Mouse (Mus musculus) megakaryocyte, embryonic 14.5 days (primary cell): ENCODE measurements around the gene Ajm1. TPM values are rescaled to one million over a fixed set of nuclear protein-coding genes. Genes with fewer than 3 reads are reported as not detected.

ENCODE experiments used
- H3K27me3 ChIP-seq: replicated peaks from 2 replicates; pipeline ENCODE3; 2012; ENCODE audit warnings: inconsistent platforms
- H3K36me3 ChIP-seq: replicated peaks from 2 replicates; pipeline ENCODE3; 2012; ENCODE audit warnings: low read length, inconsistent platforms, mixed read lengths
- H3K4me1 ChIP-seq: 2 replicates; pipeline ENCODE4 v1.6.1; 2012; ENCODE audit warnings: inconsistent platforms
- H3K4me3 ChIP-seq: replicated peaks from 2 replicates; pipeline ENCODE3; 2012; ENCODE audit warnings: moderate library complexity, mild to moderate bottlenecking, inconsistent platforms
- H3K9me3 ChIP-seq: 2 replicates; pipeline ENCODE4 v1.6.1; 2012; ENCODE audit warnings: inconsistent platforms
- FLI1 ChIP-seq: IDR thresholded peaks from 2 replicates; pipeline ENCODE4 v1.6.1; 2012; ENCODE audit warnings: low read length, inconsistent platforms, mixed read lengths
- GATA1 ChIP-seq: IDR thresholded peaks from 3 replicates; pipeline ENCODE4 v1.6.1; 2012; ENCODE audit warnings: mixed read lengths, low read length, inconsistent platforms, borderline replicate concordance
- polyA plus RNA-seq: library from polyadenylated mRNA; stranded (reverse); fragments of >175 nt; gene quantifications from 2 replicates; pipeline ENCODE4 v1.2.3, GENCODE M21; 2012; ENCODE audit warnings: low replicate concordance; ENCODE audit not compliant: insufficient read depth

Ajm1 gene
- 0.44 and 0.85 TPM in 2 replicates for polyA plus RNA-seq

DNA sequence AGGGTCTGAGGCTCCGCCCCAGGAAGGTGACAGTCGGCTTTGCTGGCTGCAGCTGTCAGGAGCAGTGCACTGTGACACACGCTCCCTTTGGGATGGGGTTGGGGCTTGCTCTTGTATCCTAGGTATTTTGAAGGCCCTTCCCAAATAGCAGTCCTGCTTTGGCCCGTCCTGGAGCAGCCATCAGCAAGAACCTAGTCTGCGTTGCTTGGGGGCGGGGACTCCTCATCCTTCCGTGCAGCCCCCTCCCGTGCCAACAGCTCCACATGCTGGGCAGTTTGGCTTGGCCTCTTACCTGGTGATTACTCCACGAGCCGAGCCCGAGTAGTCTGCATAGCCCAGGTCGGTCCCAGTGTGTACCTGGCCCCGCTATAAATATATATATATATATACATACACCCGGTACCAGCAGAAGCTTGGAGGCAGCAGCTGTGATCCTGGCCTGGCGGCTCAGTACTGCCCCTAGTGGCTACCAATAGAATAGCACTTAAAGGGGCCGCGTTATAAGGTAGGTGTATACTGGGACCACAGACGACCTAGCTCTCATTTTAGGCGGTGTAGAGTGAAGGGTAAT, at the start of gene Ajm1:
Gene Ajm1, minus strand, starts transcription at position 464 of the 571 bp plus-strand sequence.
- peak within 1 kb of the TSS; percentile 90 for H3K4me3 ChIP-seq
- H3K4me1 ChIP-seq = peaks cover 59% of the 10 kb centered on the region
- peaks cover 39% of the 10 kb centered on the region for H3K36me3 ChIP-seq
- TF ChIP-seq GATA1 = no peak
- no peak for TF ChIP-seq FLI1
- H3K9me3 ChIP-seq = peaks cover 36% of the 10 kb centered on the region
- peaks cover 50% of the 10 kb centered on the region for H3K27me3 ChIP-seq

DNA sequence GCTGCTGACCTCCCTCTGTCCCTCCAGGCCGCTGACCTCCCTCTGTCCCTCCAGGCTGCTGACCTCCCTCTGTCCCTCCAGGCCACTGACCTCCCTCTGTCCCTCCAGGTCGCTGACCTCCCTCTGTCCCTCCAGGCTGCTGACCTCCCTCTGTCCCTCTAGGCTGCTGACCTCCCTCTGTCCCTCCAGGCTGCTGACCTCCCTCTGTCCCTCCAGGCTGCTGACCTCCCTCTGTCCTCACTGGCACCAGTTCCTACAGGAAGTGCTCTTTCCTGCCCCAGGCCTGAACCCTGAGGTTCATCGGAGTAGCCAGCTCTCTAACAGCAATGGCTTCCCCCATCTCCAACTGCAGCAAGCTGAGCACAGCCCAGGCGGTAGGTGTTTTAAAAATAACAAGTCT, 47.2 kb upstream of the Ajm1 start:
- no peaks in the 10 kb centered on the region for H3K9me3 ChIP-seq
- peaks cover 10% of the 10 kb centered on the region for H3K4me1 ChIP-seq
- peaks cover 70% of the 10 kb centered on the region for H3K27me3 ChIP-seq
- no peak overlapping the region for H3K4me3 ChIP-seq
- no peaks in the 10 kb centered on the region for H3K36me3 ChIP-seq
- TF ChIP-seq FLI1 (no peak), GATA1 (no peak)

DNA sequence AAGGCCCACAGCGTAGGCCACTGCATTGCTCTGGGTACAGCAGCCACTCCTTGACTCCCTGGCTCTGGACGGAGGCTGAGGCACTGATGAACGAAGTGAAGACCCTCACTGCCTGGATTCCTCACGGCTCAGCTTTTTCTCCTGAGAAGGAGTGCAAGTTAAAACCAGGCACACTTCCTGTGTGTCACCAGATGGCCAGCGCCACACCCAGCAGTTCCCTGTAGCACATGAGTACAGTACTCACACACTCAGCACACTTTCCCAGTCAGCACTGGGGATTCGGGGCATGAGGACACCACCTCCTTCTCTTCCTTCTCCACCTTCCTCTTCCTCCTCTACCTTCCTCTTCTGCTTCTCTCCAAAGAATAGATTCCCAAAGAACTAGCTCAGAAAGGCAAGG, 46.3 kb upstream of the Ajm1 start, which contains the start of gene Fcna:
Gene Fcna, minus strand, starts transcription at position 220 of the 400 bp plus-strand sequence.
- peaks cover 69% of the 10 kb centered on the region for H3K27me3 ChIP-seq
- H3K9me3 ChIP-seq = no peaks in the 10 kb centered on the region
- H3K4me3 ChIP-seq = peak within 1 kb of the TSS; percentile 33
- no peaks in the 10 kb centered on the region for H3K36me3 ChIP-seq
- TF ChIP-seq FLI1 = no peak
- no peak for TF ChIP-seq GATA1
- peaks cover 10% of the 10 kb centered on the region for H3K4me1 ChIP-seq

DNA sequence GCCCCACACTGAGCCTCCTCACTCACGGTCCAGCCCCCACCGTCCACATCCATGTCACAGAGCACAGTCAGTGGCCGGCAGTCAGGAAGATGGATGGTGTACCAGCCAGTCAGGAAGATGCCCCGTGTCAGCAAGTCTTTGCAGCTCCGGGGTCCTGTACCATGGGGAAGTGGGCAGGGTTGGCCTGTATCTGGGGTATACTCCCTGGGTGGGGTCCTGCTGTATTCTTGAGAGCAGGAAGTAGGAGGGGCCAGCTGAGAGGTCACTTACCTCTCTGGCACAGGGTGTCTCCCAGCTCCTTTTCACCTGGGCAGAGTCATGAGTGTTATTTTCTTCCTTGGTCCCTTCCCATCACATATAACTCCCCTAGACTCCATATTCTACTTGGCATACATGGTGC, 44.4 kb upstream of the Ajm1 start:
- no peaks in the 10 kb centered on the region for H3K36me3 ChIP-seq
- TF ChIP-seq FLI1 (no peak), GATA1 (no peak)
- no peak overlapping the region for H3K4me3 ChIP-seq
- H3K27me3 ChIP-seq = peaks cover 71% of the 10 kb centered on the region
- H3K9me3 ChIP-seq = no peaks in the 10 kb centered on the region
- H3K4me1 ChIP-seq = peaks cover 21% of the 10 kb centered on the region

DNA sequence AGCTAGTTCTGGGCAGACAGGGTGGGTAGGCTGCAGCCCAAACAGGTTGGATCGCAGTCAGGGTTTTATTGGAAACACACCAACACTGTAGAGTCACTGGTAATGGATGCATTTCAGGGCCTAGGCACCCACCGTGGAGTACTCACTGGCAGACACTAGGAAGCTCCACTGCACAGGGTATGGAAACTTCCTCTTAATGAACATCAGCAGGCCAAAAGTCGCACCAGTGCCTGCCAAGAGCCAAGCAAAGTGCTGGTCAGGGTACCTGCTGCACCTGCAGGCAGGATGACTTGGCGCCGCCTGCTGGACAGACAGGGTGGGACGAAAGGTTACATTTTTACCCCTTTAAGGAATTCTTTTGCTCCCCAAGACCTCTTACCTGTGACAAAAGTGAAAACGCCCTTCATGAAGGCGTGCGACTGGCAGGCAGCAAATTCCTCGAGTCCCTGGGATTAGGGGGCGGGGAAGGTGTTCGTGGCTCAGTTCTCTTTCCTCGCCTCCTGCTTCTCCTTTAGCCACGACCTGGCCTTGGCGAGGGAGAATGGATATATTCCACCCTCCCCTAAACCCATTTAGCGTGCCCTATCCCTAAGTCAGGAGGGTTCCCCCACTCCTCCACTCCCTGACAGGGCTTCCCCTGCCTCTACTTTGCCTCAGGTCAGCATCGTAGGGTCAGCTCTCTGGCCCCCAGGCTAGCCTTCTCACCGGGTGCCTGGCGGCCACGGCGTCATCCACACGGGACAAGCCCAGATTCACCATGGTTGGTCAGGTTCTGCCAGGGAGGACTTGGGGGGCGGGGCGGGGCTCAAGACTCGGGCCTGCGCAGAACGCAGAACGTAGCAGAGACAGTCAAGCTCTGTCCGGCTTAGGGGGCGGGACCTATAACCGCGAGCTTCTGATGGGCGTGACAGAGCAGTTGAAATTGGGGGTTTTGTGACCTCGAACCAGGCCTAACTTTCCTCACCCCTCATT, 40.0 kb upstream of the Ajm1 start, which contains the start of gene Tmem141:
Gene Tmem141, minus strand, starts transcription at position 777 of the 972 bp plus-strand sequence.
- H3K4me3 ChIP-seq = peak within 1 kb of the TSS; percentile 88
- no peak for TF ChIP-seq GATA1
- TF ChIP-seq FLI1 = no peak
- H3K27me3 ChIP-seq = peaks cover 88% of the 10 kb centered on the region

DNA sequence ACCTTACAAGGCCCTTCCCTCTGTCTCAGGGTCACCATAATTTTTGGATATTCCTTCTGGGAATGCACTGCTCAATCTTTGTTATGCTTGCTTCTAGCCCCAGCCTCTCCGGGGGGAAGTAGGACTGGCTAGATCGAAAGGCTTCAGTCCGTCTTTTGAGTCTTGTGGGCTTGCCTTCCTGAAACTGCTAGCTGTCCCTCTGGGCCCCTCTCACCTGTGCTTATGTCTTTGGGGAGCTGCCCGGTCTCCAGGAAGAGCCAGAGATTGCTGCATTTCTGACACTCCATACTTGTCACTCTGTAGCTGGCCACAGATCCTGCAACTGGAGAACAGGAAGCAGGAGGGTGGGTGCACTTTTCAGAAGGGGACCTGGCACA, 39.3 kb upstream of the Ajm1 start:
- TF ChIP-seq FLI1 (no peak), GATA1 (no peak)
- Histone ChIP-seq H3K4me3 (peak overlapping the region; percentile 88), H3K9me3 (no peaks in the 10 kb centered on the region), H3K27me3 (peaks cover 88% of the 10 kb centered on the region), H3K36me3 (no peaks in the 10 kb centered on the region), H3K4me1 (peaks cover 21% of the 10 kb centered on the region)

More for the DNA sequence above, 40.0 kb upstream of the Ajm1 start, which contains the start of gene Tmem141:
- H3K4me1 ChIP-seq = peaks cover 21% of the 10 kb centered on the region
- H3K36me3 ChIP-seq = no peaks in the 10 kb centered on the region
- H3K9me3 ChIP-seq = no peaks in the 10 kb centered on the region

DNA sequence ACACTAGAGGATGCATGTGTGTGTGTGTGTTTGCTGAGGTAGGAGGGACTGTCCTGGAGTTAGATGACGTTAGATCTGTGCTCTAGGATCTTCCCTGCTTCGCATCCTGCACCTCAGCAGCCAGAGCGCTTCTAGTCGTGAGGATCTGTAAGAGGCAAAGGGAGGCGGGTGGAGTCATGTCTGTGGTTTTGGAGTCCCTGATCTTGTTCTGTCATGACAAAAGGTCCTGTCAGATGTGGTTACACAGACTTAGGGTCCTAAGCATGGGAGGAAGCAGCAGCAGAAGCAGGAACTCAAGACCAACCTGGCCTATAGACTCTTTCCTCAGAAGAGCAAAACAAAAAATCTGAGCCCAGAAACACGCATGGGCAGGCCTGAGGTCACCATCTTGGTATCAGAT, 38.8 kb upstream of the Ajm1 start:
- TF ChIP-seq GATA1 (no peak), FLI1 (no peak)
- Histone ChIP-seq H3K9me3 (no peaks in the 10 kb centered on the region), H3K36me3 (no peaks in the 10 kb centered on the region), H3K4me1 (peaks cover 21% of the 10 kb centered on the region), H3K4me3 (no peak overlapping the region), H3K27me3 (peaks cover 89% of the 10 kb centered on the region)

DNA sequence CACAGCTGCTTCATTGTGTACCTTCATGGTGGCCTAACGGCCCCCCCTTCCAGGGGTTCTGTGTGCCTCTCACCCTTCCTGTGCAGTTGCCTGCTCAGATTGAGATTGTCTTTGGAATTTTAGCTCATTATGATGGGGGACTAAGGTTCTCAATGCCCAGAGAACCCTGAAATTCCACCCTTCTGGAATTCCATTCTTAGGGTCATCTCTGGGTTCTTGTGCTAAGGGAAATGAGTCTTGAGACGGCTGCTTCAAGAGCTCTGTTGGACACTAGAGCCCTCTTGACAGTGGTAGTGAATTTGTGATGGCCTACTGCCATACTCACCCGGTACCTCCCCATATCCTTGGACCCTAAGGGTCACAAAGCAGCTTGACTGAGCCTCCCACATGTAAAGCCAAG, 36.0 kb upstream of the Ajm1 start, which contains the start of gene Ccdc183:
Gene Ccdc183, minus strand, starts transcription at position 101 of the 400 bp plus-strand sequence.
- H3K36me3 ChIP-seq = no peaks in the 10 kb centered on the region
- peaks cover 93% of the 10 kb centered on the region for H3K27me3 ChIP-seq
- TF ChIP-seq GATA1 (no peak), FLI1 (no peak)
- peaks cover 30% of the 10 kb centered on the region for H3K4me1 ChIP-seq
- H3K9me3 ChIP-seq = no peaks in the 10 kb centered on the region
- H3K4me3 ChIP-seq = no peak within 1 kb of the TSS

DNA sequence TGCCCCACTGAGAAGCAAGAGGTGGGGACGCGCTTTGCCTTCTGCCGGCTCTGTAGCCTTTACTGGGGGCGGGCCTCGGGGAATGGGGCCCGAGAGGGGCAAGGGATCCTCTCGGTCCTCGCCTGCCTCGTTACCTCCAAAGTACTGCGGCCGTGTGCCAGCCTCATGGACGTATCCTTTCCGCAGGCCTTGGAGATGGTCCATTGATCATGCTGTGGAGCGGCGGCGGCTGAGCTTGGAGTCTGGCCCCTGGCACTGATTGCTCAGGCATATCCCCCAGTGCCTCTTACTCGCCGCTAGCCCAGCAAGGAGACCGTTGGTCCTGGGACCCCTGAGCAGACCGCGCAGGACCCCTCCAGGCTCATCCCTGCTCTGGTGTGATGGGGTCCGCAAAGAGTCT, 34.8 kb upstream of the Ajm1 start:
- Histone ChIP-seq H3K4me3 (no peak overlapping the region), H3K27me3 (peaks cover 94% of the 10 kb centered on the region), H3K36me3 (no peaks in the 10 kb centered on the region), H3K9me3 (no peaks in the 10 kb centered on the region), H3K4me1 (peaks cover 24% of the 10 kb centered on the region)
- TF ChIP-seq GATA1 (no peak), FLI1 (no peak)

DNA sequence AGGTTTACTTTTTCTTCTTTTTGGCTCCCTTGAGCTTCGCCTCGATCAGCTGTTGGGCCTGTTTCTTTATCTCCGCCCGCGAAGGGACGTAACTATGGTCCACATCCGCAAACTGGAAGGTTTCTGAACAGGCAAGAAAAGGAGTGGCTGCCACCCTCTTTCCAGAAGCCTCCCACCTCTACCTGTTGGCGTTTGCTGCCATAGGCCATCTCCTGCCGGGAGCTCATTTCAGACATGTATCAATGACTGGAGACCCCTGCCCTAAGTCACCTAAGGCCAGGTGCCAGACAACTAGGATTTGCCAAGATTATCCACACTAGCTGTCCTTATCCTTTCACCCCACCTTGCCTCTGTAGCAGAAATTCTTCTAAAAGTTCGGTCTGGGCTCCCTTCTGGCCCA, 27.1 kb upstream of the Ajm1 start:
- Histone ChIP-seq H3K4me3 (peak overlapping the region; percentile 98), H3K9me3 (no peaks in the 10 kb centered on the region), H3K36me3 (peaks cover 6% of the 10 kb centered on the region), H3K4me1 (peaks cover 34% of the 10 kb centered on the region), H3K27me3 (peaks cover 36% of the 10 kb centered on the region)
- TF ChIP-seq FLI1 (no peak), GATA1 (no peak)
